Mouse (Mus musculus): ENCODE measurements around the gene Morn2. TPM values are rescaled to one million over a fixed set of nuclear protein-coding genes. Genes with fewer than 3 reads are reported as not detected.
A peak's percentile ranks its signal among the peaks of the same experiment; 100 is the strongest.

The Morn2 gene
- total RNA-seq, 2 experiments from 2014 or later = 13.3 to 15.6 TPM

DNA sequence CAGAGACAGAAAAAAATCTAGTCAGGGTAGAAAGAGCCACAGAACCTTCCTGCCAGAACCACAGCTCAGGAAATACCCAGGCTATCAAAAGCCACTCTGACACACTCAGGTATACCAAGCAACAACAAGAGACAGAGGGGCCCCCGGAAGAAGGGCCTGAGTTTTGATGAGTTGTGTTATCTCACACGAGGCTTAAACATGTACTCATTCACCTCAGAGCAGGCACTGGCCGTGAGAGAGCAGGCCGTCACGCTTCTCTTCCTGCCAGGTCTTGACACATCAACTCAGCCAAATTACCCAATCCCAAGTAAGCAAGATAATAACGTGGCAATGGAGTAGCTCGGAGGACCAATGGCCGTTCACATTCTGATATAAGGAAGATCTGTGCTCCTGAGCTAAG, 33.7 kb downstream of the Morn2 start:
- DNase-seq = no peak

DNA sequence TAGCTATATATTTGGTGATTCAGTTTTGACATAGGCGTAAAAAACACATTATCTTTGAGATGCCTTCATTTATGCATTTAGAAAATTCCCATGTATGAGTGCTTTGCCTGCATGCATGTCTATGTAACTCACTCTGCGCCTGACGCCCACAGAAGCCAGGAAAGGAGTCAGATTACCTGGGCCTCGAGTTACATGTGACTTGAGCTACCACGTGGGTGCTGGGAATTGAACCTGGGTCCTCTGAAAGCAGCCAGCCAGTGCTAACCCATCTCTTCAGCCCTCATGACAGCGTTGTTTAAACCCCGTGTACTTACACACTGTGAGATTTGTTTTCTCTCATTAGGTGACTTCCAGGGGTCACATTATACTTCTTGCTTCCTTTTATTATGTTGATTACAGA, 34.5 kb downstream of the Morn2 start:
- DNase-seq = no peak

GRCm38 (mm10) chr17:80325456-80325855, 35.5 kb downstream of the Morn2 start:
- DNase-seq = no peak

DNA sequence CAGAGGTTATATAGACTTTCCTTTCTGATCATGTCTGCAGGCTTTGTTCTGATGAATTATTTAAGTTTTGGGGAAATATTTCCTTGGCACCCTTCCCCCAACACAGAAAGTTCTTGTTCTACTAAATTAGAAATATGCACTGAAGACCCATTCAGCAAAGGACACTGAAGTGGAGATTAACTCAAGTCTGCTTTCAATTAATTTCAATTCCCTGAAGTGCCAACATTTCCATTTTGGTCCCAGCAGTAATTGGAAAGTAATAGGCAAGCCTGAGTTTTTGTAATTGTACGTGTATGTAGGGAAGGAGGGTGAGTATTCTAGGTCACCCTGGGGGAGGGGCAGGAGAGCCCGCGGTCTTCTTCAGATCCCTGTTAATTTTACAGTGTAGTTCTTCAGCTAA, 36.4 kb downstream of the Morn2 start:
- no peak for DNase-seq

- DNase-seq = peak; percentile 7
These were observed 42.4 kb downstream of the Morn2 start for GRCm38 (mm10) chr17:80332386-80332785.

DNA sequence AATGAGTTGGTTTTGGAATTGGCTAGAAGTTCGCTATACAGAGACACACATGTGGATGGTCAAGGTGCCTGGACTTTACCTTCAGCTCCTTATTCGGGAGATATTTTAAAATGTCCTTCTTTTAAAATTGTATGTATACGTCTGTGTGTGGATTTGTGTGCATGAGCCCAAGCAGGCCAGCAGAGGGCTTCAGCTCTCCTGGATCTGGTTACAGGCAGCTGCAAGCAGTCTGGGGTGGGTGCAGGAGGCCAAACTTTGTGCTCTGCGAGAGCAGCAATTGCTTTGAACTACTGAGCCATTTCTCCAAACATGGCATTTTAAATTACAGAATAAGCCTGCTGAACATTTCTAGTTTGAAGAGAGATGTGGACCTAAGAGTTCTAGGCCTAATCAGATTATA, 55.3 kb downstream of the Morn2 start:
- no peak for DNase-seq

- no peak for DNase-seq
These were observed 56.7 kb downstream of the Morn2 start for GRCm38 (mm10) chr17:80346591-80347125.

Other genes with a start within 250 kb of the Morn2 start
- 10 to 100 TPM; 51.1 to 57.8 TPM for gene Hnrnpll, start 227.9 kb upstream of the Morn2 start, total RNA-seq (2021)
- 1 to 10 TPM; 6.9 to 9.1 TPM for gene Galm, start 162.7 kb upstream of the Morn2 start, total RNA-seq (2021)
- gene Srsf7, start 82.9 kb upstream of the Morn2 start, total RNA-seq (2021) = 100 to 1,000 TPM; 104 to 109 TPM
- gene Ttc39d, start 82.7 kb upstream of the Morn2 start, total RNA-seq (2021) = not detected
- gene Gemin6, start 65.8 kb upstream of the Morn2 start, total RNA-seq (2021) = 1 to 10 TPM; 6.1 to 7.8 TPM
- 1 to 10 TPM; 9.2 to 9.3 TPM for gene Dhx57, start 273 bp downstream of the Morn2 start, total RNA-seq (2021)
- 1 to 10 TPM; 1.1 to 1.5 TPM for gene Arhgef33, start 17.2 kb downstream of the Morn2 start, total RNA-seq (2021)
- gene Gm10190, start 83.3 kb downstream of the Morn2 start, total RNA-seq (2021) = 1 to 10 TPM; 1.4 to 1.8 TPM
- gene Sos1, start 190.2 kb downstream of the Morn2 start, total RNA-seq (2021) = 10 to 100 TPM; 17.7 to 18.0 TPM

Data from heart, postnatal 4 days (tissue).